13 mouse cellular contexts compared by ENCODE assay signal in genomic region chr13:113981461-113982000, GRCm38 (mm10).
DNase-seq lines count a peak whose midpoint lies in the region; ATAC-seq lines count a peak whose summit lies in the region.
"Had no signal": no experiment of that assay in that cellular context is flagged by ENCODE, and none has a peak within 500 bp of the region (broad histone marks: within the 10 kb centered on the region; RNA-seq: fewer than 3 reads in every experiment).

No protein-coding gene starts in this region.

- H3K4me1 ChIP-seq in heart, embryonic 13.5 days: peaks cover 14% of the 10 kb centered on the region
- H3K4me1 ChIP-seq in forebrain, embryonic 11.5 days (replicated peaks; ENCODE audit: control insufficient read depth, insufficient read depth, low read length): peaks cover 9% of the 10 kb centered on the region
- H3K4me1 ChIP-seq in limb, embryonic 10.5 days: peaks cover 34% of the 10 kb centered on the region
- peaks cover 27% of the 10 kb centered on the region for H3K4me1 ChIP-seq in neural tube, embryonic 13.5 days (replicated peaks)

- H3K36me3 ChIP-seq in heart, embryonic 13.5 days: no peaks in the 10 kb centered on the region
- H3K36me3 ChIP-seq in forebrain, embryonic 11.5 days (ENCODE audit: control insufficient read depth, insufficient read depth, low read length): no peaks in the 10 kb centered on the region
- no peaks in the 10 kb centered on the region for H3K36me3 ChIP-seq in limb, embryonic 10.5 days
- H3K36me3 ChIP-seq in neural tube, embryonic 13.5 days: no peaks in the 10 kb centered on the region

- no peaks in the 10 kb centered on the region for H3K27me3 ChIP-seq in heart, embryonic 13.5 days (replicated peaks)
- H3K27me3 ChIP-seq in forebrain, embryonic 11.5 days (ENCODE audit: control insufficient read depth, insufficient read depth, low read length): no peaks in the 10 kb centered on the region
- no peaks in the 10 kb centered on the region for H3K27me3 ChIP-seq in limb, embryonic 10.5 days (ENCODE audit: low read depth, poor library complexity, severe bottlenecking)
- H3K27me3 ChIP-seq in neural tube, embryonic 13.5 days: 0 out of 2 replicates have a peak, but pooled peaks cover 4% of the 10 kb centered on the region

- intact Hi-C loops in heart, postnatal 36 days (cut with DNase I): no loop called here

- ATAC-seq in heart, embryonic 13.5 days (ENCODE audit: extremely low read depth, insufficient number of reproducible peaks, low FRiP score, low TSS enrichment): no peak
- ATAC-seq in forebrain, embryonic 11.5 days (replicated peaks; ENCODE audit: low FRiP score): peak; percentile 90
- peak; percentile 78; the same call in 1 of the 2 replicates for ATAC-seq in neural tube, embryonic 13.5 days (ENCODE audit: low read depth)
- ATAC-seq in megakaryocyte progenitor cell, adult 5-6 weeks (replicated peaks; ENCODE audit: poor library complexity): no peak
- ATAC-seq: intestine, embryonic 16.5 days had no signal

- H3K27ac ChIP-seq in heart, embryonic 13.5 days (replicated peaks): no peak overlapping the region
- peak overlapping the region; percentile 47; the same call in 1 of the 2 replicates for H3K27ac ChIP-seq in forebrain, embryonic 11.5 days (ENCODE audit: low read depth, low read length)
- peak overlapping the region; percentile 43 for H3K27ac ChIP-seq in limb, embryonic 10.5 days
- H3K27ac ChIP-seq in neural tube, embryonic 13.5 days (replicated peaks): no peak overlapping the region
- H3K27ac ChIP-seq: macrophage had no signal

- no peak for DNase-seq in heart, postnatal 36 days
- DNase-seq in forebrain, embryonic 11.5 days (ENCODE audit: low spot score): peak; percentile 73
- peak; percentile 58 for DNase-seq in limb, embryonic 10.5 days (ENCODE audit: low spot score)
- DNase-seq in right cerebral cortex, postnatal 4 days: no peak
- DNase-seq in right cerebral cortex, postnatal 25 days: no peak
- DNase-seq: heart, adult 18-20 months; liver had no signal

- H3K4me3 ChIP-seq in heart, embryonic 13.5 days: no peak overlapping the region
- H3K4me3 ChIP-seq in forebrain, embryonic 11.5 days (ENCODE audit: low read depth, low read length): no peak overlapping the region
- peak overlapping the region; percentile 11 for H3K4me3 ChIP-seq in limb, embryonic 10.5 days
- no peak overlapping the region for H3K4me3 ChIP-seq in neural tube, embryonic 13.5 days
- H3K4me3 ChIP-seq: erythroblast, embryonic 14.5 days had no signal

- 63% methylated on average over 9 of the region's 9 CpGs for WGBS in heart, embryonic 13.5 days
- WGBS in forebrain, embryonic 11.5 days: 12% methylated on average over 9 of the region's 9 CpGs
- 12% methylated on average over 9 of the region's 9 CpGs for WGBS in limb, embryonic 10.5 days
- WGBS in neural tube, embryonic 13.5 days: 8% methylated on average over 9 of the region's 9 CpGs

- no peak overlapping the region for H3K4me2 ChIP-seq in heart, embryonic 13.5 days
- H3K4me2 ChIP-seq in forebrain, embryonic 11.5 days (ENCODE audit: low read depth, low read length, severe bottlenecking): peak overlapping the region; percentile 19; the same call in 1 of the 2 replicates
- peak overlapping the region; percentile 29 for H3K4me2 ChIP-seq in neural tube, embryonic 13.5 days

- H3K9me3 ChIP-seq in heart, embryonic 13.5 days: no peaks in the 10 kb centered on the region
- H3K9me3 ChIP-seq in forebrain, embryonic 11.5 days (ENCODE audit: control insufficient read depth, low read length): no peaks in the 10 kb centered on the region
- no peaks in the 10 kb centered on the region for H3K9me3 ChIP-seq in limb, embryonic 10.5 days (replicated peaks)
- no peaks in the 10 kb centered on the region for H3K9me3 ChIP-seq in neural tube, embryonic 13.5 days

- 0 out of 2 replicates have a peak overlapping the region, but pooled peaks have one; percentile 24 for H3K9ac ChIP-seq in heart, embryonic 13.5 days
- H3K9ac ChIP-seq in forebrain, embryonic 11.5 days (ENCODE audit: low read length): 0 out of 2 replicates have a peak overlapping the region, but pooled peaks have one; percentile 2
- no peak overlapping the region for H3K9ac ChIP-seq in neural tube, embryonic 13.5 days

Comparison
In these comparisons a context has a peak if more than half of its experiments do, and no peak if none do; other contexts are left out.
1. ATAC-seq: peak in forebrain, embryonic 11.5 days (single experiment) and neural tube, embryonic 13.5 days (single experiment); none in heart, embryonic 13.5 days (single experiment) and megakaryocyte progenitor cell, adult 5-6 weeks (single experiment).
2. H3K27ac ChIP-seq: peak in forebrain, embryonic 11.5 days (single experiment) and limb, embryonic 10.5 days (single experiment); none in heart, embryonic 13.5 days (single experiment) and neural tube, embryonic 13.5 days (single experiment).
3. DNase-seq: peak in forebrain, embryonic 11.5 days (single experiment) and limb, embryonic 10.5 days (single experiment); none in heart, postnatal 36 days (0 of 2), right cerebral cortex, postnatal 4 days (single experiment) and right cerebral cortex, postnatal 25 days (single experiment).